Mouse (Mus musculus) T-cell, adult 66 days (primary cell): Measurements from ENCODE around the gene Dpp4. TPM values are rescaled to one million over a fixed set of nuclear protein-coding genes. Genes with fewer than 3 reads are reported as not detected.

Source experiments
- total RNA-seq, 2 experiments: library from RNA; stranded (reverse); gene quantifications; 3 replicates in 1 of 2; 4 replicates in 1 of 2; pipeline ENCODE4 v1.2.4; 2023

Dpp4 gene
- total RNA-seq: 100 to 1,000 TPM; 117 to 123 TPM

DNA sequence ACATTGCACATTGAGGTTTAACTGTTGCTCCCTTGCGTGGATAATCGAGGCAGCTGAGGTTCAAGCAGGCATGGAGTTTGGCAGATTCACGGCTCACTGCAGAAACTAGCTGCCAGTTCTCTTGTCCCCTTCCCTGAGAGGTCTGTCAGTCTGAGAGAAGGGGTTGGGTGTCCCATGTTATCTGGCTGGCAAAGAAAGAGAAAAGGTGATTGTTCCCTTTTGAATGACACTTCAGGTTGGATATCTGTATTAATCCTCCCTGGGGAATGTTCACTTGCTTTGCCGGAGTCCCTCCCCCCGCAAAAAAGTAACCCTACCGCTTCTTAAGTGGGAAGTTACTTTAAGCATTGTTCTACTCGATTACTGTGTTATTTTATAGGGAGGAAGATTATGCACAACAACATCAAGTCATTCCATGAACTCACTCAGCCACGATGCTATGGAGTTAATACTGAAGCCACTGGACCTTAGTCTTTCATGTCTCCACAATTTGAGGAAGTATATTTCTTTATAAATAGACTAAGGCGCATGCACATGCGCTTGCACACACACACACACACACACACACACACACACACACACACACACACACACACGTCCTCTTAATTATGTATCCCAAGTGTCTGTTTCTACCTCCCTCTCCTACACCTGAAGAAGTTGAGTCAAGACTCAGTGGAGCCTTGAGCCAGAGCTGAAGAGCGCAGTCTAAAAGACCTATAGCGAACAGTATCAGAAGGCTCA, at the start of gene Dpp4:
TSS of gene Dpp4 (minus strand) at position 151 of the 741 bp plus-strand sequence.

Other genes starting within 250 kb of the Dpp4 start
- gene Gcg, start 71.4 kb upstream of the Dpp4 start, total RNA-seq: 1 to 10 TPM in 1 of 2 experiments, not detected in 1; 4.7 TPM
- gene Fap, start 161.8 kb upstream of the Dpp4 start, total RNA-seq: 1 to 10 TPM; 1.2 to 1.3 TPM
- 10 to 100 TPM; 18.1 to 22.6 TPM for gene Ifih1, start 234.0 kb upstream of the Dpp4 start, total RNA-seq